Mouse (Mus musculus) frontal cortex, postnatal 25 days (tissue): Measurements from ENCODE around the gene Ciz1.

ENCODE experiments used
- DNase-seq, 2 experiments: peaks; one replicate each; pipeline ENCODE4 v3.0.0; 2022; ENCODE audit warnings: low spot score in 2 of 2

Ciz1 gene

DNA sequence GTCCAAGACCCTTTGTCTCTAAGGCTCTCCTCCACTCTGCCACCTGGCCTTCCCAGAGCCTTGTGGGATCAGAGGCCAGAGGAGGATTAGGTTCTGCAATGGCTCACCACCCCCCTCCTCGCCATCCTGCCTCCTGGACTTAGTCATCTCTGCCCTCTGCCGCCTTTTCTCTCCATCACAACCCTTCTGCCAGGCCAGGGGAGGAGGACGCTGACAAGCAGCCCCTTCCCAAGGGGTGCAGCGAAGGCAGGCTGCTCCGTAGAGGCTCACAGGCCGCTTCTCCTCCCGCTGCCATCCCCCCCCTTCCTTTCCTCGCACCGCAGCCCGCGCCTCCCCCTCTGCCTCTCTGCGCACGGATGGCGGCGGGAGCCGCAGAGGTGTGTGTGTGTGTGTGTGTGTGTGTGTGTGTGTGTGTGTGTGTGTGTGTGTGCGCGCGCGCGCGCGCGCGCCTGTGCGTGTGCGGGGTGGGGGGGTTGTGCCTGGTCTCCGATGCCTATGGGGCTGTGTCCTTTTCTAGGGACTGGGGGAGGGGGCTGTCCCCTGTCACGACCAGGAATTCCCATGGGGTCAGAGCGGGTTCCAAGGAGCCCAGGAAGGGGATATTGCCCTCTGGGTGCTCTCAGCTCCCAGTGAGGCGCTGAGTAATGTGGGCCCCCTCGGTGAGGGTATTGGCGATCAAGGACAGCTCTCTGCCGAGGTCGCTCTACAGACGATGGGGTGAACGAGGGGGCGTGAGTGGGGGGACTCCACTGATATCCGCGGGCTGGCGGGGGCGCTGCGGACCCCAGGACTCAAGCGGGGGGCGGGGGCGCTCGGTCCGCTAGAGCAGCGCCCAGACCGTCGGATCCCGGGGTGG is at the start of gene Ciz1:
TSS of gene Ciz1 (plus strand) at position 177 of the 856 bp plus-strand sequence.
- DNase-seq: no peak

- no peak for DNase-seq
These were observed 49.2 kb upstream of the Ciz1 start for GRCm38 (mm10) chr2:32302952-32303351.

DNA sequence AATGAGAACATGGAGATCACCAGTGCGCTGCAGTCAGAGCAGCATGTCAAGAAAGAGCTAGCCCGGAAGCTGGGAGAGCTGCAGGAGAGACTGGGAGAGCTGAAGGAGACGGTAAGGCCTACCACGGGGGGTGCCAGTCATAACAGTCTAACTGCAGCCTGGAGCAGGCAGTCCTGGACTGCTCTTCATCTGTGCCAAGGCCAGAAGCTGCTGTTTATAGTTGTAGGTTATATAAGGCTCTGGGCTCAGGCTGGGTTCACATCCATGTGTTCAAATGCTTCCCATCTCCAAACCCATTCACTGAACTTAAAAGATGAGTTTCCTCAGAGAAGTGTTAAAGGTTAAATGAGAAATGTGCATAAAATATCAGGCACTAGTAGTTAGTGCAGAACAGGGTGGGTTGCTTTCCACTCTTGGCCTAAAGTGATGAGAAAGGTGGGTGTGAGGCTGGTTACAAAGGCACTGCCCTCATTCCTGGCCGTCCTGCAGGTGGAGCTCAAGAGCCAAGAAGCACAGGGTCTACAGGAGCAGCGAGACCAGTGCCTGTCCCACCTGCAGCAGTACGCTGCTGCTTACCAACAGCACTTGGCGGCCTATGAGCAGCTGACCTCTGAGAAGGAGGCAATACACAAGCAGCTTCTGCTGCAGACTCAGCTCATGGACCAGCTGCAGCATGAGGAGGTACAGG is 47.8 kb upstream of the Ciz1 start:
- no peak for DNase-seq

GRCm38 (mm10) chr2:32305668-32306067 is 46.5 kb upstream of the Ciz1 start:
- DNase-seq: no peak

DNA sequence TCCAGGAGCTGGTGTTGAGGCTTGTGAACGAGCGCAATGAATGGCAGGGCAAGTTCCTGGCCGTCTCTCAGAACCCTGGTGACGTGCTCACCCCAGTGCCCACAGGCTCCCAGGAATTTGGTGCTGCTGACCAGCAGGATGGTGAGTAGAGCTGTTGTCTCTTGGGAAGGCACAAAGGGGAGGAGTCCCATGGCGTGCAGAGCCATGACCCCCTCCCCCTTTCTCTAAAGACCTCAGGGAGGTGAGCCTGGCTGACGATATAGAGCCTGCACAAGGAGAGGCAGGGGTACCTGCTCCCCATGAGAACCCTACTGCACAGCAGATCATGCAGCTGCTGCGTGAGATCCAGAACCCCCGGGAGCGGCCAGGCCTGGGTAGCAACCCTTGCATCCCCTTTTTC is 46.0 kb upstream of the Ciz1 start:
- DNase-seq: no peak

GRCm38 (mm10) chr2:32307247-32307798 is 44.8 kb upstream of the Ciz1 start:
- DNase-seq: no peak

DNA sequence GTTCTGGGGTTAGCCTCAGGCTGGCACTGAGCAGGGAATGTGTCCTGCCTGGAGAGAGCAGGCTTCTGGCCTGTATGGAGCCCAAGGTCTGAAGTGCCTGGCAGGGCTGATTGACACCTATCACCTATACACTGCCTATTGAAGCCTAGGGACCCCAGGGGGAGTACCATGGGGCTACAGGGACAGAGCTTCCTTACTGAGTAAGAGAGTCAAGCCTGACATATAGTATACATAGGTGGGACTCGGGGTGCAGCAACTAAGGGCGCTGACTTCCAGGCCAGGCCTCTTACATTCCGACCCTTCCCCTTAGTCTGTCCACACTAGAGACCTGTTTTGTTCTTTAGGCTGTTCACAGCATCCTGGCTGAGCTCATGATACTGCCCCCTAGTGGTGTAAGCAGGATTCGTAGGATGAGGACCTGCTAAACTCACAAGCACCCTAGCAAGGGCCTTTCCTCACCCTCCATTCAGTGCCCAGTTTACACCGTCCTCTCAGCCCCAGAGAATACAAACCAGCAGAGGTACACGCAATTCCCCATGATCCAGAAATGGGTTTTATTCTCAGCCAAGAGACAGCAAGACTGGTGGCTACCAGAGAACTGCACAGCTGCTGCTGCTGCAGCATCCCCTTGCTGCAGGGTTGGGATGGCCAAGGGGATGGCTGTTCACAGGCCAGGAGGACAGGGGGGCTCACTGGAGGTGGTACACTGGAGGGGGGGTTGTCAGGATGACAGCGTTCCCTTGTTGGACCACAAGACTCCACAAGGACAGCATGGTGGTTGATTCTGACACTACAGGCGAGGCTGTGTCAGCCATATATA is 44.0 kb upstream of the Ciz1 start:
- DNase-seq: peak in 1 of 2 experiments; percentile 70

GRCm38 (mm10) chr2:32308870-32309568 is 43.1 kb upstream of the Ciz1 start:
- DNase-seq: no peak

DNA sequence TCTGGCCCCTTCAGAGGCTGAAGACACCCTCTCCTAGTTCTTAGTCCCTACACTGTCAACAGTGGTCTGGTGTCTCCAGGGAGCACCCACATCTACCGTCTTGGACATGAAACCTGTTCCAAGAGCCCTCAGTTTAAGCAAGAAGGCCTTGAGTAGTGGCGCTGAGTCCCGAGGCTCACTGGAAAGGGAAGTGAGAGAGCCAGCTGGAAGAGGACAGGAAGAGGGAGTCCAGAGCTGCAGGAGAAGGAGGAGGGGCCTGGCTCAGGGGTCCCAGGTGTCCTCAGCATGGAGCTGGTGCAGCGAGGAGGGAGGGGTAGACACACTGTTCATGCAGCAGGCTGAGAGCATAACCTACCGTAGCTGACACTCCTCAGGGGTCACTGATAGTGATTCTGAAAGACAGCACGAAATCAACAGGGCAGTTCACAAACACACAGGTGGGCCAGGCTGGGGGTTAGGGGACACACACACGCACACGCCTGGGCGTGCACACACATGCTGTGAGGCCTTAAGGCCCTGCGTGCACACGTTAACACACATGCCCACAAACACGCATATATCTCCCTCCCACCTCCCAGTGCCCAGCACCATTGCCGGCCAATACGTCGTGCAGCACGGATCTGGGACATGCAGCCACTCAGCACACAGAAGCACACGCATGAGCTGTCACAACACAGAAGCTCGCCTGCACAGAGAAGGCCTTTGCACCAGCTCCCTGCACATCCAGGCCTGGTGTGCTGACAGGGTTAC is 41.9 kb upstream of the Ciz1 start:
- no peak for DNase-seq

GRCm38 (mm10) chr2:32311443-32312317 is 40.4 kb upstream of the Ciz1 start:
- no peak for DNase-seq

- DNase-seq: no peak
These were observed 39.7 kb upstream of the Ciz1 start for GRCm38 (mm10) chr2:32312318-32312964.

- no peak for DNase-seq
These were observed 37.3 kb upstream of the Ciz1 start for GRCm38 (mm10) chr2:32314831-32315230.

GRCm38 (mm10) chr2:32315751-32316150 is 36.4 kb upstream of the Ciz1 start:
- no peak for DNase-seq

DNA sequence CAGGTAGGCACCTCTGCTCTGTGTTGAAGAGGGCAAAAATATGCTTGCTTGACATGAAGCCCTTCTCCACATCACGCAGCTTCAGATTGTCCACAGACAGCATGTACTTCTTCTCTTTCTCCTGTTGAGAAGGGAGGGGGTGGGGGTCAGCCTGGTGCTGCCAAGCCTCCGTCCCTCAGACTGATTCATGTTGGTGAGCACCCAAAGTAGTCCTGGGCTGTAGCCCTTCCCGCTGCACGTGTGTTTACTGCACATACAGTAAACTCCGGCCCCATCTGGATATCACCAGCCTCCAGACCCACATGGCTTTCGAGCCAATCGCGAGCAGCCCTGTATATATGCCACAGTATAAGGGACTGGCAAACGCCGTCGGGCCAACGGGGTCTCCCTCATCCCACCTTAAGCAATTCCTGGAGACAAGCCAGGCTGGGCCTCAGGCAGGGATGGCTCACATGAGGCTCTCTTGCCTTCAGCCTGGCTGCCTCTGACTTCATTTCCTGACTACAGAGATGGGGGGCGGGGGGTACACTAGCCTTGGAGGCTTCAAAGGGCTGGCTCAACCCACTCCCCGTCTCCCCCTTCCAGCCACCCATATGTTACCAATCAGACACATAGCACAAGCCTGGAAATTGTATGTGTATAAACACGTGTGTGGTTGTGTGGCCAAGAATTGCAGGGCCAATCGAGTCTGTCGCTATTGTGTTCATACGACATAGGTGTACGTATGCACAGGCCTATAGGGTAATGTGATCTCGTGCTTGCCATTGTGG is 35.1 kb upstream of the Ciz1 start:
- DNase-seq: no peak

GRCm38 (mm10) chr2:32317791-32318417 is 34.2 kb upstream of the Ciz1 start:
- no peak for DNase-seq

DNA sequence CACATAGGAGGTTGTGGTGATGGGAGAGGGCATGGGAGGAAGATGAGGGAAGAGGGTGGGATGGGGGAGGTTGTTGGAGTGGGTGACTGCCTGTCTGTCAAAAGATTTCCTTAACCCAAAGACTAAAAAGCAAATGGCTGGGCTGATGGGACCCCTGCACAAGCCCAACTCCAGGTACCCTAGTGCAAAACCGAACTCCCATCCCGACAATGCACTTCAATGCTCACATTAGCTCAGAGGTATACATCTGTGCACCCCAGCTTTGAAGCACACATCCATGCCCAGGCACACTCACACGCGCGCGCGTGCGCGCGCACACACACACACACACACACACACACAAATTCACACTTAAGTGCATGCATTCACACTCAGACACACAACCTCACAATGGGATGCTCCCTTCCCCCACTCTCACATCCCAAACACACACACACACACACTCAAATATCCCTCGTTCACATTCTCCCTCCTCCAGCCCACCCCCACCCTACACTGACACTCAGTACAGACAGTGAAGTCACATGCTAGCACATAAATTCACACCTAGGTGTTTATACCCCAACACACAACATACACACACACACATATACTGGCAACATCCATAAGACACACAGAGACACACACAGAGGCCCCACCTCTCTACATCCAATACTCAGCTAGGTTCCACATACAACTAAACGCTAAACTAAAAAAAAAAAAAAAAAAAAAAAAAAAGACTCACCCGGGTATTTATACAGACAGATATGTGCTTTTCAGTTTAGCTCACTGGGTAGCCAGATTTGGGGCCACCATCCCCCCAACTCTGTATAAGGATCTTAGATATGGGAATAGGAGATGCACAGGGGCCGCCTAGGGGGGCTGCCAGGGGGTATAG is 33.2 kb upstream of the Ciz1 start:
- DNase-seq: no peak
